Mouse (Mus musculus) brain, embryonic 14.5 days (tissue): Measurements from ENCODE around the gene Sag.

Source experiments
- CTCF ChIP-seq: fragments of 200-500 bp; IDR thresholded peaks from 2 replicates; pipeline ENCODE4 v1.5.1; 2012; ENCODE audit warnings: inconsistent platforms, mild to moderate bottlenecking, moderate library complexity, borderline replicate concordance; ENCODE audit not compliant: insufficient read depth, insufficient read length; ENCODE audit errors: extremely low read depth
- POLR2A ChIP-seq: fragments of 200-500 bp; IDR thresholded peaks from 2 replicates; pipeline ENCODE4 v1.6.1; 2012; ENCODE audit warnings: mild to moderate bottlenecking, inconsistent platforms, borderline replicate concordance; ENCODE audit not compliant: poor library complexity, insufficient read depth, insufficient read length, severe bottlenecking; ENCODE audit errors: extremely low read depth

- TF ChIP-seq CTCF (no peak), POLR2A (no peak)
Observed at GRCm38 (mm10) chr1:87798306-87798705, 5.2 kb upstream of the Sag start.
